Mouse (Mus musculus): ENCODE measurements around the gene Arhgap15. TPM values are rescaled to one million over a fixed set of nuclear protein-coding genes. Genes with fewer than 3 reads are reported as not detected.

Gene Arhgap15
- polyA plus RNA-seq, 1 experiment: 42.7 TPM

DNA sequence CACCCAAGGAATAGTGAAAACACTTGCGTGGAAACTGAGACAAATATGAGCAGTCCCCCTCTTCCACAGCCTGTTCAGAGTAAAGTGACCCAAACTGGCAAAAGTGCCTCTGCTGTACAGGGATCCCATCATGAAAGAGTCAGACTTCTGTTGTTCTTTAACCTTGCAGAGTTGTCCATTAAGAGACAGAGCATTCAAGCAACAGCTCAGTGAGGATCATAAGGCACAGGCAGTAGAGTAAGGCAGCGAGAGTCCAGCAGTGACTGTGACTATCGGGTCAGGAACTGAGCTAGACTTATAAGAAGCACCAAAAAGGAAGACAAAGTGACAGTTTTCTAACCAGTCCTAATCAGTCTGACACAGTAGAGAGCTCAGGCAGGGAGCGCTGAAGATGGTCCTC is 47.8 kb downstream of the Arhgap15 start:
- Histone ChIP-seq H3K27ac (ENCODE audit: insufficient read depth, low read depth, low read length) (no peak overlapping the region), H3K4me1 (ENCODE audit: control insufficient read depth, insufficient read depth, low read length) (peaks cover 16% of the 10 kb centered on the region), H3K4me3 (ENCODE audit: insufficient read depth, low read length) (no peak overlapping the region)
- no peak for TF ChIP-seq POLR2A (IDR thresholded peaks at IDR 0.05; ENCODE audit: borderline replicate concordance, low read depth, low read length)

DNA sequence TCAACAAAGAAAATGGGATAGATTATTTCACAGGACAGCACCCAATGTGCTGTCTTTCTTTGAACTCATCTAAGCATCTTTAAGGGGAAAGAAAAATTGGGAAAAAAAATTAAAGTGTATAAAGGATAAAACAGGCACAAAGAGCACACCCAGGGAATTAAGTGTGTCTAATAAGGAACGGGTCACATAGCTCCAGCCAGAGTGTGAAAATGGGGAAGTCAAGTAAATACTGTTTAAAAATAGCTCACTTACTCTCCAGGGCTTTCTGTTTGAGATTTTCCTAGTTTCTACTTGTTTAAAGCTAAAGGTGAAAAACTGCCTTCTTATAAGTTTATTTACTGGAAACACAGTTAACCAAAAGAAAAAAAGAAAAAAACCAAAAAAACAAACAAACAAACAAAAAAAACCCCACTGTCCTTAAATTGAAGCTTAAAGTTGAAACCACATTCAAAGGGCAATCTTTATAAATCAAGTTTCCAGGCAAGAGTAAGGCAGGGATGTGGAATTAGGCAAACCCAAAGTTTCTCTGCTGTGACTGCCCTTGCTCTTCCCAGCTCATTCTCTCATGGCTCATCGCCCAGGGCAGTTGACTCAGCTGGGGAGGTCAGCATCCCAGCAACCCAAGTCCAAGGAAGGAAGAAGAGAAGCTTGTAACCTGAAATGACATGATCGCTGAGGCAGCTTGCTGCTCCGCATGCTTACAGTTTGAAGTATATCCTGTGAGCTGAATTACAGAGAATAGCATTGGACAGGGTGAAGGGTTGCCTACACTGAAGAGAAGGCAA is 57.5 kb downstream of the Arhgap15 start:
- Histone ChIP-seq H3K4me3 (ENCODE audit: insufficient read depth, low read length) (peak overlapping the region; percentile 47), H3K27ac (ENCODE audit: insufficient read depth, low read depth, low read length) (peak overlapping the region; percentile 86), H3K4me1 (ENCODE audit: control insufficient read depth, insufficient read depth, low read length) (peaks cover 18% of the 10 kb centered on the region)
- TF ChIP-seq CTCF (IDR thresholded peaks at IDR 0.05; ENCODE audit: low read depth, low read length): no peak
- TF ChIP-seq POLR2A (IDR thresholded peaks at IDR 0.05; ENCODE audit: borderline replicate concordance, low read depth, low read length): no peak

GRCm38 (mm10) chr2:43815896-43816787 is 67.5 kb downstream of the Arhgap15 start:
- Histone ChIP-seq H3K27ac (ENCODE audit: insufficient read depth, low read depth, low read length) (no peak overlapping the region), H3K4me1 (ENCODE audit: control insufficient read depth, insufficient read depth, low read length) (no peaks in the 10 kb centered on the region), H3K4me3 (ENCODE audit: insufficient read depth, low read length) (no peak overlapping the region)
- TF ChIP-seq POLR2A (IDR thresholded peaks at IDR 0.05; ENCODE audit: borderline replicate concordance, low read depth, low read length): no peak
- no peak for TF ChIP-seq CTCF (IDR thresholded peaks at IDR 0.05; ENCODE audit: low read depth, low read length)

GRCm38 (mm10) chr2:43816788-43817581 is 68.4 kb downstream of the Arhgap15 start:
- Histone ChIP-seq H3K27ac (ENCODE audit: insufficient read depth, low read depth, low read length) (no peak overlapping the region), H3K4me1 (ENCODE audit: control insufficient read depth, insufficient read depth, low read length) (no peaks in the 10 kb centered on the region), H3K4me3 (ENCODE audit: insufficient read depth, low read length) (no peak overlapping the region)
- no peak for TF ChIP-seq POLR2A (IDR thresholded peaks at IDR 0.05; ENCODE audit: borderline replicate concordance, low read depth, low read length)
- no peak for TF ChIP-seq CTCF (IDR thresholded peaks at IDR 0.05; ENCODE audit: low read depth, low read length)

DNA sequence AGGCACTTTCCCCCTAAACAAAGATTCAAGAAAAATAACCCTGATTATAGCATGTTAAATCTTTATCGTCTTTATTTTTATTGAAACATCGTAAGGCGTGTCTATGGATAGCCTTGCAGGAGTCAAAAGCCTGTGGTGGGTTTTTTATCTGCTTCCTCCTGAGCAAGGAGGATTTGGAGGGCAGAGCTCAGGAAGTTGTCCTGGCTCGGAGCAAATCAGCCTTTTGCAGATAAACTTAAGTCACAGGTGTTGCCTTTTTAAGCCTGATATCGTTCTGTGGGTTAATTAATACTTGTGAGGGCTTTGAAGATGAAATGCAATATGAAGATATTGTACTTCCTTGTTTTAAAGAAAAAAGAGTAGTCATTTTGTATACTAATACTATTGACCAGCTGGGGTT is 87.3 kb downstream of the Arhgap15 start:
- H3K27ac ChIP-seq (ENCODE audit: insufficient read depth, low read depth, low read length): no peak overlapping the region
- no peaks in the 10 kb centered on the region for H3K4me1 ChIP-seq (ENCODE audit: control insufficient read depth, insufficient read depth, low read length)
- TF ChIP-seq POLR2A (IDR thresholded peaks at IDR 0.05; ENCODE audit: borderline replicate concordance, low read depth, low read length) (no peak), CTCF (IDR thresholded peaks at IDR 0.05; ENCODE audit: low read depth, low read length) (no peak)
- H3K4me3 ChIP-seq (ENCODE audit: insufficient read depth, low read length): no peak overlapping the region

- H3K4me1 ChIP-seq (ENCODE audit: control insufficient read depth, insufficient read depth, low read length): no peaks in the 10 kb centered on the region
- H3K27ac ChIP-seq (ENCODE audit: insufficient read depth, low read depth, low read length): no peak overlapping the region
- H3K4me3 ChIP-seq (ENCODE audit: insufficient read depth, low read length): no peak overlapping the region
- TF ChIP-seq CTCF (IDR thresholded peaks at IDR 0.05; ENCODE audit: low read depth, low read length): no peak
- no peak for TF ChIP-seq POLR2A (IDR thresholded peaks at IDR 0.05; ENCODE audit: borderline replicate concordance, low read depth, low read length)
These were observed 93.0 kb downstream of the Arhgap15 start for GRCm38 (mm10) chr2:43841644-43842043.

GRCm38 (mm10) chr2:43851195-43851594 is 102.6 kb downstream of the Arhgap15 start:
- no peak overlapping the region for H3K27ac ChIP-seq (ENCODE audit: insufficient read depth, low read depth, low read length)
- no peaks in the 10 kb centered on the region for H3K4me1 ChIP-seq (ENCODE audit: control insufficient read depth, insufficient read depth, low read length)
- TF ChIP-seq POLR2A (IDR thresholded peaks at IDR 0.05; ENCODE audit: borderline replicate concordance, low read depth, low read length) (no peak), CTCF (IDR thresholded peaks at IDR 0.05; ENCODE audit: low read depth, low read length) (no peak)
- H3K4me3 ChIP-seq (ENCODE audit: insufficient read depth, low read length): no peak overlapping the region

DNA sequence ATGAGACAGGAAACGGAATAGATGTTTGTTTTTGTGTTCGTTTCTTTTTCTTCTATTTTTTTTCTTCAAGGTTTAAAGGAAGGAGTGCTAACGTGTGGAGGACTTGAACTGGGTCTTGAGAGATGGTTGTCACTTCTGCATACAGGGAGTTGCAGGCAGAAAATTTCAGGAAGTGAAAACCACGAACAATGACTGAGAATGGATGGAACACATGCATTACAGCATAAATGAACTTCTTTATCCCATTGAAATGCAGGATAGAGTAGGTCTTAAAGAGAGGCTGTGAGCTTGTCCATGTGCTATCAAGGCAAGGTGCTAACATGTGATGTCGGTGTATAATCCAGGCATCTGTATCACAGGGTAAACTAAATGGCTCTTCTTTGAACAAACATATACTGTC is 114.1 kb downstream of the Arhgap15 start:
- H3K4me3 ChIP-seq (ENCODE audit: insufficient read depth, low read length): no peak overlapping the region
- TF ChIP-seq CTCF (IDR thresholded peaks at IDR 0.05; ENCODE audit: low read depth, low read length) (no peak), POLR2A (IDR thresholded peaks at IDR 0.05; ENCODE audit: borderline replicate concordance, low read depth, low read length) (no peak)
- H3K4me1 ChIP-seq (ENCODE audit: control insufficient read depth, insufficient read depth, low read length): peaks cover 4% of the 10 kb centered on the region
- no peak overlapping the region for H3K27ac ChIP-seq (ENCODE audit: insufficient read depth, low read depth, low read length)

DNA sequence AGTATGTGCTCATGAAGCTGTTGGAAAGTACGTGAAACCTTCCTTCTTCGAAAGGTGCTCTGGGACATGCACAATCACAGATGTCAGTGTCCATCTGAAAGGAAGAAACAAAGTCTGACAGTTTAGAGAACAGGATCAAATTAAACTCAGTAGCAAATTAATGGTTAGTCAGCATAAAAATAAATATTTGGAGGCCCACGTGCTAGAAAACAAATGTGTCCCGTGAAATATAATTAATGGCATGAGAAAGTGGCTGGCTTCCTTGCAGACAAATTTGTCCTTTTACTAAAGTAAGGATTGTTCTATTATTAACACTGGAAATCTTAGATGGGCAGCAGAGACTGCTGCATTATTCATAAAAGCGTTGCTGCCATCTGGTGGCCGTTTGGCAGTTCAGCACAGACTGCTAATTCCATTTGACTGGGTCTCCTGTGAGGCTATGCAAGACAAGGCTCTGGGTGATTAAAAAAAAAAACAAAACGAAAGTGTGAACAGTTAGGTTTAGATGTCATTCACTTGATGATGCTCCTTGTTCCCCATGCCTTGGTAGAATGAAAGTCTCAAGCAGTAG is 153.9 kb downstream of the Arhgap15 start:
- no peak overlapping the region for H3K27ac ChIP-seq (ENCODE audit: insufficient read depth, low read depth, low read length)
- TF ChIP-seq CTCF (IDR thresholded peaks at IDR 0.05; ENCODE audit: low read depth, low read length): peak; percentile 51; the same call in 1 of the 2 replicates
- TF ChIP-seq POLR2A (IDR thresholded peaks at IDR 0.05; ENCODE audit: borderline replicate concordance, low read depth, low read length): no peak

More for the DNA sequence above, 153.9 kb downstream of the Arhgap15 start:
- H3K4me3 ChIP-seq (ENCODE audit: insufficient read depth, low read length): no peak overlapping the region
- H3K4me1 ChIP-seq (ENCODE audit: control insufficient read depth, insufficient read depth, low read length): no peaks in the 10 kb centered on the region

All from bone marrow macrophage, adult 2 months (primary cell).